Mouse (Mus musculus) c-Kit-positive CD71-positive TER-119-positive erythroid progenitor cells, embryonic 14.5 days (primary cell): ENCODE data around the gene Robo2.
A peak's percentile ranks its signal among the peaks of the same experiment; 100 is the strongest.

Experiments used
- DNase-seq: peaks from one replicate; pipeline ENCODE4 v3.0.0-alpha.2; 2013; ENCODE audit warnings: low spot score

Robo2 gene

DNA sequence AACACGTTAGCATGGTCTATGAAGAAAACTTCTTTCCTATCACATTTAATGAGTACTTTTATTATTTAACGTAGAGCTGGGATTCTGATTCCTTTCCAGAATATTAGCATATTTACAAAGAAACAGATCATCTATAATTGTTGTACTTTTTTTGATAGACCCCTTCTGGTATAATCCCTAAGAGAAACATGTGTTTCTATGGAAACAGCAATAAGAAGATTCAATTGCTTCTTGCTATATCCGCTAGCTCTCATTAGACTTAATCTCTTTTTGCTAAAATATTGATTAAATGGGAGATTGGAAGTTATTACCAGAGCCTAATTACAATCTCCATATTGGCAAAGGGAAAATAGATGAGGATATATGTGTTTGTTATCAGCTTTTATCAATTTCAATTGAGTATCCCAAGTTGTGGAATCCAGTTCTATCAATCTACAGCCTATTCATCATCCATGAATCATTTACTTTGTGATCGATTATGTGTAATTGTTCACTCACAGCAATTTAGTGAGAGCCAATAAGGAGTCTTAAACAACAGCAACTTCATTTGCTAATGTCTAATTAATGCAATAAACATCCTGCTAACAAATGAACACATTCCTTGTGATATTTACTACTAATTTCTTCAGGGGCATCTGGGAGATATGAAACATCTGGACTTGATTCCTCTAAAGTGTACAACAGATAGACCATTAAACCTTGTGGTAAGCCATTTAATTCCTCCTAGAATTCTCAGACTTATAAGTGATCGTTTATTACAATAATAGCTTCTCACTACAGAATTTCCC lies 472.0 kb downstream of the Robo2 start:
- no peak for DNase-seq

DNA sequence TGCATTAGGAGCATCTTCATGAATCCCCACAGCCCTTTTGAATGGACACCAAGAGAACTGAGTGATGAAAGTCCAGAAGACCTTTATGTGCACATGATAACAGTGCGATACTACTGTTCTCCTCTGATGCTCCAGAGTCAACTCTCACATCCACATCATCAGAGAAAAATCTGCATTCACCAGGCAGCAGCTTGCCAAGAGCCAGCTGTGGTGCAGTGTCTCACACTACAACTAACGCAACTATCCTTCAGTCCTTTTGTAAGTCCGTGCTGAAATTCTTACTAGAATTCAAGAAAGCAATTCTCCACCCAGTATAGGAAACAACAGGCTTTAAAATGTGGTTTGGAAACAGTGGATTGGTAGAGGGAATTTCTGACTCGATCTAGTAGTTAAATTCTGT lies 481.3 kb downstream of the Robo2 start:
- no peak for DNase-seq

DNA sequence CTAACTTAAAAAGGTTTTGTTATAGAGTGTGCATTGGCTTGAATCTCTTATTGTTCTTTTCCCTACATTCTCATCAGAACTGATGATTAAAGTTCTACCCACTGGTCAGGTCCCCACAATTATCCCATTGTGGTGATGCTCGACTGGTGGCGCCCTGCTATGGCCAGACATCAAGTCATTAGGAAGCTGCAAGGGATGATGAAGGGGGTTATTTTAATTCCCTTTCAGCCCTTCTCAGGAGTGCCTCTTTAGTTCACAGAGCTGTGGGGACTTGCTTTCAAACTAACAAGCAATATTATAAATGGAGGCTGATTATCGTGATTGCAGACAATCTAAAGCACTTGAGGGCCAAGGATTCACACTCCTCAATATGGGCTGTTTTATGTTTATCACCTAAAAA lies 484.1 kb downstream of the Robo2 start:
- no peak for DNase-seq

DNA sequence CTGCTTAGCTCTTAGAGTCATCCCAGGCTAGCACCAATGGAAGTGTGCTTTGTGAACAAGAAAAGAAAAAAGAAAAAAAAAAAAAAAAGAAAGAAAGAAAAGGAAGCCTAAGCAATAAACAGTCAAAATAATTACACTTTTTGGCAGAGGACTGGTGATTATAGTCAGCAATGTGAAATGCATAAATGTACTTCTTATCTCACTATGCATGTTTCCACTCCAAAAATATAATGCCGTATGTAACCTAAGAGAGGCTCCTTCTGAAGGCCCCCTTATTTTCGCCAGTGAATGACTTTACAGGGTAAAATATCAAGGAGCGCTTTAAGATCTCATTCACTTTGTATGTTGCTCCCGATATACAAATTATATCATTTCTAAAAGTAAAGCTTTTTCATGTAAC lies 496.2 kb downstream of the Robo2 start:
- DNase-seq = no peak

DNA sequence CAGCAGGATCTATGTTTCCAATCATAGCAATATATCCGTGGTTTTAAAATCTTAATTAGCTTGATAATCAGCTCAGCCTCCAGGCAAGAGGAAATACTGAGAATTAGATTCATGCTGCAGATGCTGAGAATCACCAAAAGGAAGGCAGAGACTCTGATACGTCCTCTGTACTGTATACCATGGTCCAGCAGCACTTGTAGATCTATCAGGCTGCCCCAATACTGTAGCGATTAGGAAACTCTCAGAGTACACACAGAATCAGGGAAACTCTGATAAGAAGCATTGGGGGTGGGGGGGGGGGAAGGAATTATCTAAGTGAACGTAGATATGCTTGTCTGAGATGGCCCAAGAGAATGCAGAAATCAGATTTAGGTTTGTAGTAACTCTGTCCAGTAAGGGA lies 496.7 kb downstream of the Robo2 start:
- DNase-seq = no peak

DNA sequence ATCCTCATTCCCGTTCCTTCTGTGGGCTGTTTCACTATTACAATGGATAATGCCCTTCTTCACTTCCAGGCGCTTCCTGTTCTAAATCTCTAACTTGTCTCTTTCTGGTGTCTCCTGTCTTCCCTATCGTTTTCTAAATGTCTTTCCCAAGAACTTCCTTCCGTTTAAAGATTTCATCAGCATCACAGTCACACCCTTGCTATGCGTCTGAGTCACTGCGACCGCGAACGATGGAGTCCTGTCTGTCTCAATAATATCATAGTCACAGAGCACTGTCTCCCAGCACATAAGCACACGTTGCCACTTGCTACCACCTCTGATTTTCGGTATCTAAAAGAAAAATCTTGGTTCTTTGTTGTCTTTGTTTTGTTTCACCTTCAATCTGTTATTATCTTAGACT lies 503.1 kb downstream of the Robo2 start:
- no peak for DNase-seq

DNA sequence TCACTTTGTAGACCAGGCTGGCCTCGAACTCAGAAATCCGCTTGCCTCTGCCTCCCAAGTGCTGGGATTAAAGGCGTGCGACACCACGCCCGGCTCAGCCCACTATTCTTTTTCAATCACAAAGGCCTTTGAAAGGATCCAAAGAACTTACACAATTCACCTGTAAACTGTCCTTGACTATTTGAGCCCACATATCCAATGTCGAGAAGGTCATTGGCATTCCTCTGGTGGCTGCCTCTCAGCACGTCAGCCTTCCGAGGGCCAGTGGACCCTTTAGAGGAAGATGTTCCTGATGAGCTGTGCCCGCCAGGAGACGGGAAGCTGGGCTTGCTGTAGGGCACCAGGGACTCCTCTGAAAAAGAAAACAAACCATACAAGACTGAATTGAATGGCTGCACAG lies 514.8 kb downstream of the Robo2 start:
- DNase-seq = no peak

DNA sequence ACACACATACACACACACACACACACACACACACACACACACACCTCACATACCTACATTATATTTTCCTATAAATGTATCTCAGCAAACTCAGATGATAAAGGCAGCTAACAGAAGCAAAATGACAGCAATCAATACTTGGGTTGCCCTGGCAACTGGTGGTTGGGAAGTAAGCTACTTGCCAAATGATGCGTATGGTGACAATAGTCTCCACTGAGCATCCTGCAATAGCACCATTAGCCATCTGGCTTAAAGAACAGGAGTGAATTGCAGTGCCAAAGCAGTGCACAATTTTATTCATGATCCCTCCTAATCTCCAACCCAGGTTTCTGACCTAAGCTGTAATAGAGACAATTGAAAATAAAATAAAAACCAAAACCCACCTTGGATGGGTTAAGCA lies 529.7 kb downstream of the Robo2 start:
- no peak for DNase-seq

DNA sequence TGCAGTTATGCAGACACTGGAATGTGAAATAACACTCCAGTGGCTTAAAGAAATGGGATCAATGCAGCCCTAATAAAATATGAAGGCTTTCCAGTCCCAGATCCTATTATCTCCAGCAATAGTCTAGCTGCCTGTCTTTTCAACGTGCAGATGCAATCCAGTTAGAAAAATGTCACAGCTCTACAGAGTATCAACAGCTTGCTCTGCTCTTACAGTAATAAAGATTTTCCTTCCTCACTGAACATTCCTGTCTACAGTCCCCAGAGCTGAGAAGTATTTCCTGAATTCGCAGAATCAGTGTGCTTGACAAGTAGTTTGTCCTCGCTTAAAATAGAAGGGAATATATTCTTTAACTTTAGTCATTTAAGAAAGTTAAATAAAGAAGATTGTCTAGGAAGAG lies 533.7 kb downstream of the Robo2 start:
- no peak for DNase-seq

DNA sequence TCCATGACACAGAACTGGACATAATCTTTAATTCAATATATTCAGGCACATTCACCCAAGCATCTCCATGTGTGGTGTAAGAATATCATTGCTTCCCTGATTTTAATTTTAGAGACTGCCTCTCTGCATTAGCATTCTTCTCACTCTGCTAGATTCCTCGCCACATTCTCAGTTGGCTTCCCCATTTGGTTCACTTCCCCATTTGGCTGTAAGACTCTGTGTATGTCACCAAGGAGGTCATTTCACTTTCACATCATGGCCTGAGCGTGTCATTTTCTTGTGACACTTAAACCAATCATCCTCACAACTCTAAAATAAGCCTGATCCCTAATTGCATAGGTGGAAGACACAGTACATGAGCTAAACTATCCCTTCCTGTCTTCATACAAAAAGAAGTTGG lies 536.6 kb downstream of the Robo2 start:
- no peak for DNase-seq

DNA sequence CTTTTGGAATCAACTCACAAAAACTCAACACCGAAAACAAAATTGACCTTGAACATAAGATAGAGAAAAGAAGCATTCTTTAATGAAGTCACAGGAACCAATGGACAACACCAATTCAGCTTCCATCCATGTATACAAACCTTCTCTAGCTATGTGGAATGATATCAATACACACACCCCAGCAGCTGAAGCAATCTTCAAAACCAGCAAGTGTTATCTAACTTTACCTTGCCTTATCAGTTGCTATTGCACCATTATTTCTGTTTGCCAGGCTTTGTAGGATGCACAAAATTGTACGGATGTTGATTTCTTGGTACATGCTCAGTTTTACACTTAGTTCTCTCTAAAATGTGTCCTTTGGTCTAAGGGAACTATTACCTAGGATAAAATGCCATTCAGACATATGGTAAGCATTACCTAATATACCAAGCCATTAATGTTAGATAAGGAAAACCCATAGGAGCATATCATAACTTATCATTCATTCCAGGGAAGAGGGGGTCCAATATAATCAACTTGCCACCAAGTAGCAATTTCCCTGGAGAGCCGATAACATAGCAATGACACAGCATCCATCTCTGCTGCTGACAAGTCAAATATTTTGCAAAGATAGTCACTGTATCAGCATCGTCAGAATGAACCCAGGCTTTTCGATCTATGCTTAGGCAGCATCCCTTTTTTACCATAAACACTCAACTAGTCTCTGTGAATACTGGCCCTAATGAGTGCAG lies 537.6 kb downstream of the Robo2 start:
- DNase-seq = peak; percentile 8

DNA sequence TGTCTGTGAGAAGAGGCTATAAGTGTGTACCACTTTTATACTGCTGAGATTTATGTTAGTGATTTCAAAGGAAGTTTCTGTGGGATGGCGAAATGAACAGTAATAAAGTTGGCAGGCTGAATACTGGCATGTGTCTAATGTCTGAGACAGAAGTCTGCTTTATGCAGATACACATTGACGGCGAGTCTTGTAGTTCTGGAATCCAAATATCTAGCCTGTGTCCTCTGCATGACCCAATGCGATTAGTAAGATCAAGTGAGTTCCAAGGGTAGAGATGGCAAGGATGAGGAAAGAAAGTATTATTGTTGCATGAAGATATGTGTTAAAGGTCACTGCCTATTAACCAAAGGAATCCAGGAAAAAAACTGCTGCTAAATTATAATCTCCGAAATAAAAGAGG lies 541.3 kb downstream of the Robo2 start:
- DNase-seq = no peak

DNA sequence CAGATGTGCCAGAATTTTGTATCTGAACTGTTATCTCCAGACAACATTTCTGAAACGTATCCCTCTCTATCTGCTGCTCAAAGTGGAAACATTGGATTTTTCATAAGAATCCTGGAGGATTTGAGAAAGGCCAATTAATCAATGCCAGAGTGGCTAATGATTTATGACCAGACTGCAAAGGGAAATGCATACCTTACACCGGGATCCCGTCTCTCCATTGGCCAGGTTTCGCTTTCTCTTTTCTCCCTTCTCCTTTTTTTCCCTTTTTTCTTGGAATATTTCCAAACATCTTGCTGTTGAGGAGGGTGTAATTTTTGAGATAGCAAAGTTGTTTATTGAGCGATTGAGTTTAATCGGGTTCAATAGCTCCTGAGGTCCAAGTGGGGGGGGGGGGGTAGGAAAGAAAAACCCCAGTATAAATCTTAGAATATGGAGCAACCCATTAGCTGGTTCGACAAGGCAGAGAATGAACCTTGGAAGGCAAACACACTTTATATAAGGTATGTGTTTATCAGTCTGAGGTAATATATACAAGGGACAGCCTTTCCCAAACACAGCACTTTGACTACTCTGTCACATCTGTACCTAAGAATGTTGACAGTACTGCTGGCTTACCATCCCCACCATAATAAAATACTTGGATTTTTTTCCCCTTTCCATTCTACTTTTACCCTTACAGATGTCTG lies 542.0 kb downstream of the Robo2 start:
- DNase-seq = no peak

DNA sequence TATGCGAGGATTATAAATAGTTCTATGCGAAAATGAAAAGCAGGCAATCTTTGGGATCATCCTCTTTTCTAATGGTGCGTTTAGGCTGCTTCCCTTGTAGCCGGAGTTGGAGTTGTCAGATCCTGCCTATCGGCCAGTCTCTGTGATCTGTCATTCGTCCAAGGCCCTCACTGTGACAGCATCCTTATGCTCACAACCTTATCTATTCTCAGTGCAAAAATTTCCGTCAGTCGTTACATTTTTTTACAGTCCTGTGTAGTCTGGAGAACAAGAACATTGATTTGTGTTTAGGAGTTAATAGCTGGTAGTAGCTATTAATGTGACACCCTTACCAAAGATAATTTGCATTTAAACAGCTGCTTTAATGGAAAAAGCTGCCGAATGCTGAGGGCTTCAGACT lies 547.0 kb downstream of the Robo2 start:
- DNase-seq = no peak

DNA sequence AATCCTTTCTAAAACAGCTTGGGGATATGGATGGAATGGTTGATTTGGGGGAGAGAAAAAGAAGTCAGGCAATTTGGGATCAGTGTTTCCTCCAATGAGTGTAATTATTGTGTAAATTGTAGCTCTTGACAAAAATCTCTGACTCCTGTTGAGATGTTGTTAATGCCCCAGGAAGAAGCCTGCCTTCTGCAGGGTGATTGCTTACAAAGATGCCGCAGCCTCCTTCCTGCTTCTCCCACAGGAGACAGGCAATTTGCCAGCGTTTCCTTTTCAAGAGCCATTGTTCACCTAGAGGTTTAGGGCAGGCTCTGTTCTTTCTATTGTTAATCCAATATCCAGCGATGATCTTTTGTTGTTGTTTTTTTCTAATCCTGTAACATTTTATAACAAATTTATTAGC lies 547.9 kb downstream of the Robo2 start:
- DNase-seq = no peak

DNA sequence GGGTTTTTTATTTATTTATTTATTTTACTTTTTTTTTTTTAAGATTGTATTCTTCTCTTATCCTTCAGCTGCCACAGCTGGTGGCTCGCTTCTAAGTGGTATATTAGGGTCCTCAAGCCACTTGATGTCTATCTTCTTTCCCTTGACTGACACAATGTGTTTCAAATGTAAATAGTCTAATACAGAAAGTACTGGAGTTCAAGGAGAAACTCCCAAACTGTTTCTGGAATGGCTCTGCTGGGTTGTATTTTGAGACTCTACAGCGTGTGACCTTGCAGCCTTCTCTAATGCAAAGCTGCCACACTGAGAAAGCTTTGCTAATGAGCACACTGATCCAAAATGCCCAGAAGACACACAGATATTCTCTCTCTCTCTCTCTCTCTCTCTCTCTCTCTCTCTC lies 552.9 kb downstream of the Robo2 start:
- DNase-seq = no peak

DNA sequence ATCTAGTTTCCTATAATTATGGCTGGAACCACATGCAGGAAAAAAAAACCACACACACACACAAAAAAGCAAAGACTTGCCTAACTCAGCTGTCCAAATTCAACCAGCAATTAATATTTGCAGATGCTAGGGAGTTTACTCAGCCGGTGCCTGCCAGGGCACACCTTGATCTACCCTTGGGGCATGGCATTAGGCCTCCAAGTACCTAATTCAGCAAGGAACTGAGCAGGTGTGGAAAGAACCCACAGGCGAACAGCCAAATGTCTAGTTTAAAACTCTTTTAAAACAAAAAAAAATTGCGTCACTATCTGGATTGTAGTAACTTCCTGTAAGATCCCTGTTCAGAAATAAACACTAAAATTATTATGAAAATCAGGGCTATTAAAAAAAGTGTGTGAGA lies 555.8 kb downstream of the Robo2 start:
- no peak for DNase-seq
